Mouse (Mus musculus) myocyte (in vitro differentiated cells): ENCODE results near the gene Abca13. TPM values are rescaled to one million over a fixed set of nuclear protein-coding genes. Genes with fewer than 3 reads are reported as not detected.

Source experiments
- H3K27me3 ChIP-seq: one replicate; pipeline ENCODE4 v1.6.1; 2011; ENCODE audit not compliant: control insufficient read depth, insufficient read depth, insufficient read length
- H3K36me3 ChIP-seq: one replicate; pipeline ENCODE4 v1.6.1; 2011; ENCODE audit not compliant: control insufficient read depth, insufficient read depth
- H3K4me2 ChIP-seq: one replicate; pipeline ENCODE4 v1.6.1; 2011; ENCODE audit warnings: low read depth, control low read depth
- H3K4me3 ChIP-seq: one replicate; pipeline ENCODE4 v1.5.1; 2011; ENCODE audit warnings: mild to moderate bottlenecking, control low read depth, moderate library complexity
- H3K79me2 ChIP-seq: one replicate; pipeline ENCODE4 v1.6.1; 2011; ENCODE audit not compliant: control insufficient read depth, insufficient read depth
- H3ac ChIP-seq: one replicate; pipeline ENCODE4 v1.6.1; 2011; ENCODE audit not compliant: control insufficient read depth, insufficient read length
- CEBPB ChIP-seq: IDR thresholded peaks from 2 replicates; pipeline ENCODE4 v1.6.1; 2011; ENCODE audit warnings: mild to moderate bottlenecking, moderate library complexity; ENCODE audit not compliant: poor library complexity, insufficient read depth, severe bottlenecking
- E2F4 ChIP-seq: IDR thresholded peaks from one replicate; pipeline ENCODE4 v1.6.1; 2011; ENCODE audit warnings: mild to moderate bottlenecking, control low read depth, moderate library complexity; ENCODE audit not compliant: insufficient read depth
- MAX ChIP-seq: IDR thresholded peaks from one replicate; pipeline ENCODE4 v1.6.1; 2011; ENCODE audit warnings: low read depth, mild to moderate bottlenecking, control low read depth
- MYOD1 ChIP-seq, 3 experiments: IDR thresholded peaks; one replicate each; pipeline ENCODE4 v1.6.1; 2011; ENCODE audit warnings: control low read depth in 2 of 3, low read depth in 2 of 3, mild to moderate bottlenecking in 2 of 3, moderate library complexity in 1 of 3; ENCODE audit not compliant: insufficient read length in 2 of 3, control insufficient read depth in 1 of 3
- MYOG ChIP-seq, 3 experiments: IDR thresholded peaks; one replicate each; pipeline ENCODE4 v1.6.1; 2011; ENCODE audit warnings: control low read depth in 2 of 3, low read depth in 2 of 3, mild to moderate bottlenecking in 2 of 3; ENCODE audit not compliant: insufficient read length in 2 of 3, control insufficient read depth in 1 of 3, insufficient read depth in 1 of 3
- POLR2A ChIP-seq: IDR thresholded peaks from one replicate; pipeline ENCODE4 v1.6.1; 2011; ENCODE audit warnings: low read depth, mild to moderate bottlenecking, control low read depth, moderate library complexity; ENCODE audit not compliant: insufficient read length
- POLR2AphosphoS2 ChIP-seq: IDR thresholded peaks from one replicate; pipeline ENCODE4 v1.6.1; 2011; ENCODE audit warnings: low read depth, control low read depth; ENCODE audit not compliant: insufficient read length
- REST ChIP-seq: IDR thresholded peaks from one replicate; pipeline ENCODE4 v1.6.1; 2011; ENCODE audit warnings: mild to moderate bottlenecking, control low read depth, moderate library complexity; ENCODE audit not compliant: insufficient read depth, insufficient read length
- SRF ChIP-seq: IDR thresholded peaks from one replicate; pipeline ENCODE4 v1.6.1; 2011; ENCODE audit warnings: low read depth; ENCODE audit not compliant: control insufficient read depth, insufficient read length
- TCF12 ChIP-seq: IDR thresholded peaks from one replicate; pipeline ENCODE4 v1.6.1; 2011; ENCODE audit warnings: mild to moderate bottlenecking, control low read depth; ENCODE audit not compliant: poor library complexity, insufficient read depth, severe bottlenecking
- TCF3 ChIP-seq: IDR thresholded peaks from one replicate; pipeline ENCODE4 v1.6.1; 2011; ENCODE audit warnings: low read depth, control low read depth; ENCODE audit not compliant: insufficient read length
- USF1 ChIP-seq: IDR thresholded peaks from one replicate; pipeline ENCODE4 v1.6.1; 2011; ENCODE audit warnings: low read depth, mild to moderate bottlenecking, control low read depth, moderate library complexity
- polyA plus RNA-seq: library from polyadenylated mRNA; unstranded; fragments of >200 nt; fragmentation: generic; extraction: Trizol; gene quantifications from one replicate; pipeline ENCODE4 v1.2.1, GENCODE M21; 2012; ENCODE audit warnings: missing spikeins

Gene Abca13
- polyA plus RNA-seq, 1 experiment: 0.05 TPM

DNA sequence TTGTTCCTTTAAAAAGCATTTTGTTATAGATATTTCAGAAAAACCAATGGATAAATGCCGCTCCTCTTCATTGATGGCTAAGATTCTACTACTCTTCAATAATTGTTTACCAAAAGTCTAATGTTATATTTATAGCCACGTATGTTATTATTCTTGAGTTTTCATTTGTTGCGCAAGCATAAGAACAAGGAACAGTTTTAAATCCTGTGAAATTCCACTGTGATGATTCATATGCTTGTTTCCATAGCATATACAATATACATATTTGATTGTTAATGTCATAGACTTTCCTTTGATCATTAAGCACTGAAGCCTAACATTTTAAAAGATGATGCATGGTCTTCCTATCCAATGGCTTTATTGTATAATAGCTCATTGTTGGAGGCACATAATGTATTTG lies 3.1 kb downstream of the Abca13 start:
- Histone ChIP-seq H3K36me3 (no peaks in the 10 kb centered on the region), H3K4me2 (no peak overlapping the region), H3K79me2 (no peaks in the 10 kb centered on the region), H3K4me3 (no peak overlapping the region), H3K27me3 (no peaks in the 10 kb centered on the region), H3ac (no peak overlapping the region)
- no peak for TF ChIP-seq SRF
- TF ChIP-seq POLR2A: no peak
- no peak for TF ChIP-seq POLR2AphosphoS2
- no peak for TF ChIP-seq USF1
- no peak for TF ChIP-seq TCF12
- no peak for TF ChIP-seq REST
- TF ChIP-seq MAX: no peak
- TF ChIP-seq TCF3: no peak
- no peak for TF ChIP-seq E2F4
- no peak for TF ChIP-seq MYOD1 (IDR thresholded peaks at IDR 0.05; ENCODE audit: control insufficient read depth in 1 of 3, insufficient read length in 2 of 3, low read depth in 2 of 3)
- no peak for TF ChIP-seq MYOG (IDR thresholded peaks at IDR 0.05; ENCODE audit: control insufficient read depth in 1 of 3, insufficient read depth in 1 of 3, insufficient read length in 2 of 3, low read depth in 2 of 3)
- no peak for TF ChIP-seq CEBPB

DNA sequence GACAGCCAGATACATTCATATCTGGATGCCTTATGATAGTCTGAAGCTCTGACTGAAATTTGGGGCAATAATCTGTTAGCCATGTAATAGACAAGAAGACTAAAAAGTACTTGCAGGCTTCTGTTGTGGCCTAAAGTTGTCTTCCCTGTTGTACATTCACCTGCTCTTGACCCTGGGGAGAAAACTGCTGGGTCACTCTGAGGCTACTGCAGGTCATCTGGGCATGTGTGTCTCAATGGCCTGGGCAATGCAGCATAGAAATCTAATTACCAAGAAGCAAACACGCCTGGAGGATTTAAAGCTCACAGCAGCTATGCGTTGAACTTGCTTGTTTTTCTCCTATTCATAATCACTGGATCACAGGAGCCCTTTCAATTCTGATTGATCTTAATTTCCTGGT lies 8.1 kb downstream of the Abca13 start:
- no peak overlapping the region for H3ac ChIP-seq
- no peaks in the 10 kb centered on the region for H3K36me3 ChIP-seq
- no peak overlapping the region for H3K4me3 ChIP-seq
- no peaks in the 10 kb centered on the region for H3K27me3 ChIP-seq
- no peak for TF ChIP-seq TCF12
- no peak for TF ChIP-seq TCF3
- TF ChIP-seq USF1: no peak
- TF ChIP-seq SRF: no peak
- no peak for TF ChIP-seq MAX
- no peak for TF ChIP-seq POLR2A
- no peak for TF ChIP-seq E2F4
- TF ChIP-seq POLR2AphosphoS2: no peak
- TF ChIP-seq CEBPB: no peak
- H3K79me2 ChIP-seq: no peaks in the 10 kb centered on the region
- no peak overlapping the region for H3K4me2 ChIP-seq

DNA sequence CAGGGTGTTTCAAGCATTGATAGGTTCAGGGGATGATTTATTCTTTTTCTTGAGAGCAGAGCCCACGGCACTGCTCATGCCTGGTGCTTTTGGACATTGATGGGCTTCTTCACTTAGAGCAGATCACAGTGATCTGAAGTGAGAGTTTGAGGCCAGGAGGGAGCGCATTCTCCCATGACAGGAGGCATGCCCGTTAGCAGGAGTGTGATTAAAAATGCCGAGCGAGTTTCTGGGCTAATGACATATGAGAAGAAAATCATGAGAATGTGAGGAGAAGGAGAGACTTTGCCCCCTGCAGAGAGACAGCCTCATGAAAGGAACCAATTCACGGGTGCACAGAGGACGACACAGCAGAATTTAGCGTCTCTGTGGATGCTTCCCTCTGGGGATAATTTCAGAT lies 19.0 kb downstream of the Abca13 start:
- no peak overlapping the region for H3K4me2 ChIP-seq
- H3K79me2 ChIP-seq: no peaks in the 10 kb centered on the region
- H3ac ChIP-seq: no peak overlapping the region
- no peak overlapping the region for H3K4me3 ChIP-seq
- TF ChIP-seq MYOD1 (IDR thresholded peaks at IDR 0.05; ENCODE audit: control insufficient read depth in 1 of 3, insufficient read length in 2 of 3, low read depth in 2 of 3): no peak
- no peak for TF ChIP-seq REST
- H3K36me3 ChIP-seq: no peaks in the 10 kb centered on the region
- no peaks in the 10 kb centered on the region for H3K27me3 ChIP-seq

DNA sequence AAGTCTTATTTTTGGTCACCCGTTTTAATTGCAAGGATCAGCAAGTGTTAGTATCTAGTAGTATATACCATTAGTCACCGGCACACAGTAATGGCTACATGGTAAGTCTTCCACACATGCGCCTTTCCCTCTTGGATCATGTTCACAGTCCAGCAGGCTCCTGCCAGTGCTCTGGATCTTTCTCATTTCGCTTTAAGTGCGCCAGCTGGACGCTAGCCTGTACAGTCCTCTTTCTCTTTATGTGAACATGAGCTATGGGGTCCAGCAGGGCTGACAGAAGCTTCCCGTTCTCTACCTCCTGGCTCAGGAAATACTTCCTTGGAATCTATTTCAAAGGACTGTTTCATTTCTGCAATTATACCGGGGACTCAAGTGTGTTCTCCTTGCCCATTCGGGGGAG lies 21.8 kb downstream of the Abca13 start:
- H3K4me3 ChIP-seq: no peak overlapping the region
- H3K36me3 ChIP-seq: no peaks in the 10 kb centered on the region
- no peak overlapping the region for H3ac ChIP-seq
- no peak overlapping the region for H3K4me2 ChIP-seq
- TF ChIP-seq REST (no peak), MAX (no peak), POLR2A (no peak), SRF (no peak), TCF3 (no peak), MYOG (IDR thresholded peaks at IDR 0.05; ENCODE audit: control insufficient read depth in 1 of 3, insufficient read depth in 1 of 3, insufficient read length in 2 of 3, low read depth in 2 of 3) (no peak)
- H3K27me3 ChIP-seq: no peaks in the 10 kb centered on the region
- H3K79me2 ChIP-seq: no peaks in the 10 kb centered on the region

GRCm38 (mm10) chr11:9216252-9216651 lies 24.5 kb downstream of the Abca13 start:
- Histone ChIP-seq H3K4me3 (no peak overlapping the region), H3K27me3 (no peaks in the 10 kb centered on the region), H3K79me2 (no peaks in the 10 kb centered on the region), H3K36me3 (no peaks in the 10 kb centered on the region), H3ac (no peak overlapping the region), H3K4me2 (no peak overlapping the region)
- no peak for TF ChIP-seq MYOG (IDR thresholded peaks at IDR 0.05; ENCODE audit: control insufficient read depth in 1 of 3, insufficient read depth in 1 of 3, insufficient read length in 2 of 3, low read depth in 2 of 3)
- no peak for TF ChIP-seq TCF3
- TF ChIP-seq SRF: no peak
- no peak for TF ChIP-seq MAX
- no peak for TF ChIP-seq CEBPB
- no peak for TF ChIP-seq POLR2A
- TF ChIP-seq REST: no peak
- TF ChIP-seq TCF12: no peak
- no peak for TF ChIP-seq MYOD1 (IDR thresholded peaks at IDR 0.05; ENCODE audit: control insufficient read depth in 1 of 3, insufficient read length in 2 of 3, low read depth in 2 of 3)
- TF ChIP-seq USF1: no peak
- no peak for TF ChIP-seq E2F4
- no peak for TF ChIP-seq POLR2AphosphoS2
